ENCODE assay signal across 18 mouse cellular contexts in the genomic region with DNA sequence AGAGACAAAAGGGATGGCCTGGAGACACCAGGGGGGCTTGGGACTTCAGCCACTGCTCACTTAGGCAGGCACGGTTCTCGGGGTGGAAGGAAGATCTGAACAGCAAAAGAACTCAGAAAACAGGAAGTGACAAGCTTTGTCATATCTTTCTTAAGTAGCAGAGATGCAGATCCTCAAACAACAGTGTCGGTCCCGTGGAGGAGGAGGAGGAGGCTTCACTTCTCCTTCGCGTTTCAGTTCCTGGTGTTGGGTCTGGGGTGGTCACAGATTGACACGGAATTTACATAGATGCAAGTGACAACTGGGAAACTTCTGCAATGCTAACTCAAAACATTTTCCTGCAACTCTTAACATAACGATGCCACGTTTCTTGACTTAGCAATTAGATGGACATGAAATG. TPM values are rescaled to one million over a fixed set of nuclear protein-coding genes. Genes with fewer than 3 reads are reported as not detected.
DNase-seq lines count a peak whose midpoint lies in the region; ATAC-seq and TF ChIP-seq lines count a peak whose summit lies in the region.
"Had no signal": no experiment of that assay in that cellular context is flagged by ENCODE, and none has a peak within 500 bp of the region (broad histone marks: within the 10 kb centered on the region; RNA-seq: fewer than 3 reads in every experiment).

No protein-coding gene starts in this region.

- TF ChIP-seq EP300 in lung, postnatal 0 days (IDR thresholded peaks at IDR 0.05), result no peak

- ATAC-seq in lung, postnatal 0 days, result no peak
- peak; percentile 89 for ATAC-seq in megakaryocyte, adult 5-6 weeks (ENCODE audit: poor library complexity, severe bottlenecking)
- ATAC-seq: intestine, embryonic 15.5 days; midbrain, embryonic 13.5 days had no signal

- H3K4me2 ChIP-seq in lung, postnatal 0 days (replicated peaks; ENCODE audit: low read depth, low read length), result no peak overlapping the region
- H3K4me2 ChIP-seq: intestine, embryonic 15.5 days; liver, embryonic 13.5 days; midbrain, embryonic 13.5 days had no signal

- no peak overlapping the region for H3K27ac ChIP-seq in lung, postnatal 0 days (ENCODE audit: low read length)
- H3K27ac ChIP-seq: embryonic facial prominence, embryonic 10.5 days; intestine, embryonic 15.5 days; left cerebral cortex, adult 2 months; liver, embryonic 13.5 days; midbrain, embryonic 13.5 days had no signal

- H3K27me3 ChIP-seq in lung, postnatal 0 days (replicated peaks; ENCODE audit: insufficient read depth, low read length), result no peaks in the 10 kb centered on the region
- H3K27me3 ChIP-seq: intestine, embryonic 15.5 days; liver, embryonic 13.5 days; midbrain, embryonic 13.5 days had no signal

- H3K36me3 ChIP-seq in lung, postnatal 0 days (ENCODE audit: insufficient read depth, low read length), result no peaks in the 10 kb centered on the region
- H3K36me3 ChIP-seq: embryonic facial prominence, embryonic 10.5 days; intestine, embryonic 15.5 days; liver, embryonic 13.5 days; midbrain, embryonic 13.5 days had no signal

- no peaks in the 10 kb centered on the region for H3K4me1 ChIP-seq in lung, postnatal 0 days (ENCODE audit: insufficient read depth, low read depth, low read length)
- H3K4me1 ChIP-seq: embryonic facial prominence, embryonic 10.5 days; intestine, embryonic 15.5 days; liver, embryonic 13.5 days; midbrain, embryonic 13.5 days had no signal

- H3K4me3 ChIP-seq in lung, postnatal 0 days (ENCODE audit: low read depth, low read length), result no peak overlapping the region
- H3K4me3 ChIP-seq: embryonic facial prominence, embryonic 10.5 days; intestine, embryonic 15.5 days; left cerebral cortex, adult 2 months; liver, embryonic 13.5 days; midbrain, embryonic 13.5 days had no signal

- H3K9me3 ChIP-seq in lung, postnatal 0 days (ENCODE audit: low read length), result no peaks in the 10 kb centered on the region
- H3K9me3 ChIP-seq: embryonic facial prominence, embryonic 10.5 days; intestine, embryonic 15.5 days; liver, embryonic 13.5 days; midbrain, embryonic 13.5 days had no signal

- peak; percentile 20 for DNase-seq in lung, postnatal 0 days (ENCODE audit: low spot score)
- no peak for DNase-seq in lung, postnatal 14 days
- peak; percentile 60 for DNase-seq in T-cell, adult 2 months (ENCODE audit: low spot score)
- peak; percentile 42 for DNase-seq in thymus, postnatal 14 days
- no peak for DNase-seq in neural tube, embryonic 10.5 days (ENCODE audit: extremely low spot score, low spot score)
- DNase-seq in retina, embryonic 14.5 days (ENCODE audit: low spot score), result no peak
- DNase-seq in left cerebral cortex, postnatal 14 days (ENCODE audit: low spot score in 2 of 2), result no peak
- DNase-seq: adrenal gland, postnatal 36 days; cerebellum, adult 8-10 months; gastrocnemius, postnatal 14 days; kidney, postnatal 25 days; liver, embryonic 13.5 days; right cerebral cortex, postnatal 4 days had no signal

- TF ChIP-seq CTCF in lung, postnatal 0 days (IDR thresholded peaks at IDR 0.05), result no peak

- H3K9ac ChIP-seq in lung, postnatal 0 days (replicated peaks; ENCODE audit: low read depth), result no peak overlapping the region
- H3K9ac ChIP-seq: intestine, embryonic 15.5 days; liver, embryonic 13.5 days; midbrain, embryonic 13.5 days had no signal

- 53% methylated on average over 9 of the region's 9 CpGs for WGBS in lung, postnatal 0 days

- intact Hi-C loops in left cerebral cortex, postnatal 14 days (cut with DNase I), result no loop called here

RNA-seq across cellular contexts. Expression of a gene that starts 54.7 kb away (rescaled TPM):
- polyA plus RNA-seq in lung, postnatal 0 days (2015; fragmentation: Nextera tagmentation; extraction: Ambion mirVana), result 6.1 and 8.8 TPM in 2 replicates
- 0.22 and 0.59 TPM in 2 replicates for total RNA-seq in megakaryocyte, adult 5-6 weeks (2015)
- total RNA-seq in megakaryocyte, adult 5-6 weeks (2017), result 0.37 and 2.4 TPM in 2 replicates
- total RNA-seq in left cerebral cortex, postnatal 14 days (2021), result 10 to 100 TPM; 91.4 to 98.7 TPM

Comparison
In these comparisons a context has a peak if more than half of its experiments do, and no peak if none do; other contexts are left out.
1. DNase-seq: peak in lung, postnatal 0 days (single experiment), T-cell, adult 2 months (single experiment) and thymus, postnatal 14 days (single experiment); none in lung, postnatal 14 days (single experiment), neural tube, embryonic 10.5 days (single experiment), retina, embryonic 14.5 days (single experiment) and left cerebral cortex, postnatal 14 days (0 of 2).
2. RNA of a gene that starts 54.7 kb away (total RNA-seq): 91.4 to 98.7 TPM in left cerebral cortex, postnatal 14 days; 0.22 to 2.4 TPM in megakaryocyte, adult 5-6 weeks; every median in the first group is over 10 times any median in the second.